Mouse (Mus musculus) limb, embryonic 10.5 days (tissue): Measurements from ENCODE around the gene Cdc25b. TPM values are rescaled to one million over a fixed set of nuclear protein-coding genes. Genes with fewer than 3 reads are reported as not detected.

ENCODE experiments used
- DNase-seq: peaks from one replicate; pipeline ENCODE4 v3.0.0-alpha.2; 2017; ENCODE audit warnings: low spot score
- H3K27ac ChIP-seq: fragments of 300-500 bp; sonication (generic); 2 replicates; pipeline ENCODE4 v1.5.1; 2016; ENCODE audit warnings: mild to moderate bottlenecking
- H3K27me3 ChIP-seq: fragments of 300-500 bp; sonication (generic); 2 replicates; pipeline ENCODE4 v1.6.1; 2016; ENCODE audit warnings: low read depth, mild to moderate bottlenecking; ENCODE audit not compliant: poor library complexity, severe bottlenecking
- H3K36me3 ChIP-seq: fragments of 300-500 bp; sonication (generic); 2 replicates; pipeline ENCODE4 v1.6.1; 2016; ENCODE audit warnings: mild to moderate bottlenecking, moderate library complexity
- H3K4me1 ChIP-seq: fragments of 300-500 bp; sonication (generic); 2 replicates; pipeline ENCODE4 v1.6.1; 2016
- H3K4me3 ChIP-seq: fragments of 300-500 bp; sonication (generic); 2 replicates; pipeline ENCODE4 v1.5.1; 2016; ENCODE audit warnings: mild to moderate bottlenecking, moderate library complexity
- H3K9me3 ChIP-seq: fragments of 300-500 bp; sonication (generic); replicated peaks from 2 replicates; pipeline ENCODE4 v1.6.1; 2016; ENCODE audit warnings: mild to moderate bottlenecking
- WGBS: fragments of 180-500 bp; shearing (Covaris S2); methylation state at CpG from one replicate; pipeline ENCODE4 v1.1.7; 2016; 5-methylcytosine and 5-hydroxymethylcytosine counted together
- polyA plus RNA-seq: library from polyadenylated mRNA; unstranded; fragments of >200 nt; fragmentation: Nextera tagmentation; extraction: Ambion mirVana; gene quantifications from 2 replicates; pipeline ENCODE4 v1.2.1, GENCODE M21; 2016

The Cdc25b gene
- polyA plus RNA-seq, 1 experiment from 2014 or later, result 47.4 TPM

DNA sequence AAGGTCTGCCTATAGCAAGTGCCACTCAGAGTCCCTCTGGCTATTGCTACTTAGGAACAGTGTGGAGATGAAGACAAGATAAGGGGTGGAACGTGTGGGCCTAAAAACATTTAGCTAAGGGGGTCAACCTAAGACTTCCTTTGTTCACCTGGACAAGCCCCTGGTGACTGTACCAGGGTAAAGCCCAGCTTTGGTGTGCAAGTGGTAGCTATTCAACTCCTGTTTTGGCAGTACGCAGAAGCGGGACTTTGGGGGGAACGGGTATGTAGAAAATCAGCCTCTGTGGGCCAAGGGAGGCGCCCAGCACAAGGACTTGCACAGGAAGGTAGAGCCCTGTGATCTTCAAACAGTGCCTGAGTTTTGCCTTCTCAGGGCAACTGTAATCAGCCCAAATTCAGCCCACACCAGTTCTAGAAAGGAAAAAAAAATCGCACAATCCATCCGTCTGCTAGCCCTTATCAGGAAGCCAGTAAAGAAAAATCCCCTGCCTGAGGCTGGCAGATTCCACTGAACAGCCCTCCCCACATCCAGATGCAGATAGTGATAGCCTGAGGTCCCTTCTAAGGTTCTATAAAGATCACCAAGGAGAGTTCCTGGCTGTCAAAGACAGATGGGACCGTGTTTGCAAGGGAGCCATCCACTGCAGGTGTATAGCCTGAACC lies 18.9 kb downstream of the Cdc25b start:
- WGBS, result 87% methylated on average over 8 of the region's 8 CpGs
- Histone ChIP-seq H3K36me3 (0 out of 2 replicates have a peak, but pooled peaks cover 6% of the 10 kb centered on the region), H3K27ac (no peak overlapping the region), H3K9me3 (no peaks in the 10 kb centered on the region), H3K27me3 (no peaks in the 10 kb centered on the region), H3K4me1 (peaks cover 15% of the 10 kb centered on the region), H3K4me3 (no peak overlapping the region)
- no peak for DNase-seq

DNA sequence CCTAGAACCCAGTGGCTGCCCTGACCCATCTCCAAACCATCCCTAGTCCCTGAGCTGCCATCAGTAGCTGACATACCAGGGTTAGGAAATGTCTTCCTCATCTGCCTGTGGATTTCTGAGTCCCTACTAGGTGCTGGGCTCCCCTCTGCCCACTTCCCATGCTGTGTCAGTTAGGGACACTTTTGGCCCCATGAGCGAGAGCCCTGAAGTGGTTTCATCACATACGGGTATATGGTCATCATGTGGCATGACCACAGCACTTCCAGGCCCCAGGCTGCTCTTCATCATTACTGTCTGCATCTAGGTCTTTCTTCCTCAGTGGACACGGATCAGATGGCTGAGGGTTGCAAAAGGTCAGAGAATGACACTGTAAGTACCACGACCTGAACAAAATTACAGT lies 20.0 kb downstream of the Cdc25b start, which contains the start of gene Ap5s1:
Ap5s1 (plus strand) TSS at position 301 of the 400 bp plus-strand sequence.
- Histone ChIP-seq H3K4me3 (no peak within 1 kb of the TSS), H3K4me1 (peaks cover 23% of the 10 kb centered on the region), H3K9me3 (no peaks in the 10 kb centered on the region), H3K27me3 (no peaks in the 10 kb centered on the region), H3K36me3 (no peaks in the 10 kb centered on the region), H3K27ac (no peak within 1 kb of the TSS)
- 81% methylated on average over 4 of the region's 4 CpGs for WGBS
- no peak for DNase-seq

DNA sequence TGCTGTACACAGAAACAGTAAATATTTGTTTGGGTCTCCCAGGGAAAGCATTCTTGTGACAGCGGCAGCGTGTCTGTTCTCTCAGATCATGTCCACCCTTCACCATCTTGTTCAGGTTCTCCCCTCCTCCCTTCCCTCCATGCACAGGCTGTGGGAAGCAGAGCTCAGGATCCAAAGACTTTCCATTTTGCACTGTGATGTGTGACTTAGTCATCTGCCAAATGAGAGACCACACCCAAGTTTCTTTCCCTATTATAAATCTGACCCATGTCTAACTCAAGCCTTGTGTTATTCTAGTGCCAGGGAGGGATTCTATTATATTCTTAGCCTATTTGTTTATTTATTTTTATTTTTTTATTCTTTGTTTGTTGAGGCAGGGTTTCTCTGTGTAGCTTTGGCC lies 21.6 kb downstream of the Cdc25b start:
- DNase-seq, result no peak
- Histone ChIP-seq H3K36me3 (peaks cover 11% of the 10 kb centered on the region), H3K9me3 (no peaks in the 10 kb centered on the region), H3K27me3 (no peaks in the 10 kb centered on the region), H3K4me3 (no peak overlapping the region), H3K27ac (no peak overlapping the region), H3K4me1 (peaks cover 23% of the 10 kb centered on the region)
- 93% methylated on average over 2 of the region's 2 CpGs for WGBS

DNA sequence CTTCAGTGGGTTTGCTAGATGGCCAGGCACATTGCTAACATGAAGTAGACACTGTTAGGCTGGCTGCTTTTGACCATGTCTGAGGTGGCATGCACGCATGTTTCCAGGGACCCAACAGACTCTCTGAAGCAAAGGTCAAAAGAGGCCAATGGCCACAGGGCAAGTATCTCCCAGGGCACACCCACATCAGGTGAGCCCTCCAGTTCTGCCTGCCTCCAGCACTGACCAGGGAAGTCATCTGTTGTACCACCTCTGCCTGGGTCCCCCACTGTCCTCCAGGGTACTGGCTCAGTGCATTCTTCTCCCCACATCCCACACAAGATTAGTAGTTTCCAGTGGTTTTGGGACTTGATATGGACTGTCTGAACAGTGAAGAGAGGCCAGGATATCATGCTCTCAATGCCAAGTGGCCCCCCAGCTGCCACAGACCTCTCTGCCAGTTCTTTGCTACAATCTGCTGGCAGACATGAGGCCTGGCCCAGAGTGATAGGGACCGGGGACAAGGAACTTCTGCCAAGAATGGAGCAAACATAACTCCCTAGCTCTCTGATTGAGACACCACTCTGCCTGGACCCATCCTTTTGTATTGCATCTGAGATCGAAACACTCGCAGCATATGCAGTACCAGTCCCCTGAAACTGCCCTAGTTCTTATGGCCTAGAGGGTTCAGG lies 22.5 kb downstream of the Cdc25b start:
- Histone ChIP-seq H3K4me1 (peaks cover 23% of the 10 kb centered on the region), H3K4me3 (peak overlapping the region; percentile 65), H3K27me3 (no peaks in the 10 kb centered on the region), H3K27ac (peak overlapping the region; percentile 91), H3K9me3 (no peaks in the 10 kb centered on the region), H3K36me3 (peaks cover 11% of the 10 kb centered on the region)
- WGBS, result 72% methylated on average over 4 of the region's 4 CpGs
- DNase-seq, result no peak

DNA sequence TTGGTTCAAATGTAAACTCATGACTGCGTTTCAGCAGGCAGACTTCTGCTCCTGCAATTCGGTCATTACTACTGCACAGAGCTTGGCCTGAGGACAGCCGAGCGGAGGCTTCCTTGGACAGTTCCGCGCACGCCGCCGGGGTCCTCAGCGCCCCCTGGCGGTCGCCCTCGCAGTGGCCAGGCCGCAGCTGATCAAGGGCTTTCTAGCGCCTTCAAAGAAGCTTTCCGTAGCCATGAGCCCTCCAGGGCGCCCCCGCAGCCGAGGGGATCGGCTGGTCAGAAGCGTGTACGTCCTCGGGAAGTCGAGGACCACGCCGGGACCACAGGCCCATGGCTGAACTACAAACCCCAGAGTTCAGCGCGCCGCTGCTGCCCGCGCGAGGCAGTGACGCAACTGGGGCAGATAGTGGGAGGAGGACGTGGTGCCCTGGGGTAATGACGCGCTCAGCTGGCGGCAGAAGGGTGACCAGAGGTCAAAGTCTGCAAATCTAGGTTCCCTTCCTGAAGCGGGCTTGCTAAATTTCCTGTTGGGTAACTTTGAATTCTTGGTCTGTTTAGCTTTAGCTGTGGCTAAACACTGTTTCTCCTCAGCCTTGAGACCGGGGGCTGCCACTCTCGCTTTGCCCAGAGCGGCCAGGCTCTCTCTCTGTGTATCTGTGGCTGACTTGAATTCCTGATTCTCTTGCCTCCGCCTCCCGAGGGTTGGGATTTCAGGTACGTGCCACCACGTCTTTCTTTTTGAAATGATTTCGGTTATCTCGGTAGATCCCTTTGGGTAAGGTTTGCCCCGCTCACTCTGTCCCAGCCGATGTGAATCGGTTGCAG lies 23.4 kb downstream of the Cdc25b start:
- Histone ChIP-seq H3K36me3 (peaks cover 11% of the 10 kb centered on the region), H3K4me3 (peak overlapping the region; percentile 65), H3K9me3 (no peaks in the 10 kb centered on the region), H3K4me1 (peaks cover 19% of the 10 kb centered on the region), H3K27me3 (no peaks in the 10 kb centered on the region), H3K27ac (peak overlapping the region; percentile 91)
- DNase-seq, result peak; percentile 97
- WGBS, result 2% methylated on average over 50 of the region's 50 CpGs

DNA sequence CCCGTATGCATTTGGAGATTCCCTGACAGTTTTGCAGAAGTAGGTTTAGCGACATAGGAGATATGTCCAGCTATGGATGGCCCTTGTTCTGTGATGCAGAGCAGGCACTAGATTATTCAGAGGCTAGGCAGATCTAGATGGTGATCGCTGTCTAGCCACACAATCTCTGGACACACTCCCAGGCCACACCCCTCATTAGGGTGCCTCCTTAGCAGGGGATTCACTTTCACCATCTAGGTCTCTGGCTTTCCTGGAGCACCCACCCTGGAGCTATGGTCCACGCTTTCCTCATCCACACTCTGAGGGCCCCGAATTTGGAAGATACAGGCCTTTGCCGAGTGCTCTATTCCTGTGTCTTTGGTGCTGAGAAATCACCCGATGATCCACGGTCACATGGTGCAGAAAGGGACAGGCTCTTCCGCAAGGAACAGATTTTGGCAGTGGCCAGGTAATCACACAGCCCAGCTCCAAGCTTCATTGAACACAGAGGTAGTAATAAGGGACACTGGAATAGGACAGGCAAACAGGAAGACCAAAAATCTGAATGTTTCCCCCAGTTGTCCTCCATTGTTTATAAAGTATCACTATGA lies 24.4 kb downstream of the Cdc25b start:
- H3K36me3 ChIP-seq, result peaks cover 11% of the 10 kb centered on the region
- H3K4me3 ChIP-seq, result peak overlapping the region; percentile 65
- H3K4me1 ChIP-seq, result peaks cover 19% of the 10 kb centered on the region
- 79% methylated on average over 9 of the region's 9 CpGs for WGBS
- no peaks in the 10 kb centered on the region for H3K27me3 ChIP-seq
- no peak for DNase-seq
- no peaks in the 10 kb centered on the region for H3K9me3 ChIP-seq
- no peak overlapping the region for H3K27ac ChIP-seq

DNA sequence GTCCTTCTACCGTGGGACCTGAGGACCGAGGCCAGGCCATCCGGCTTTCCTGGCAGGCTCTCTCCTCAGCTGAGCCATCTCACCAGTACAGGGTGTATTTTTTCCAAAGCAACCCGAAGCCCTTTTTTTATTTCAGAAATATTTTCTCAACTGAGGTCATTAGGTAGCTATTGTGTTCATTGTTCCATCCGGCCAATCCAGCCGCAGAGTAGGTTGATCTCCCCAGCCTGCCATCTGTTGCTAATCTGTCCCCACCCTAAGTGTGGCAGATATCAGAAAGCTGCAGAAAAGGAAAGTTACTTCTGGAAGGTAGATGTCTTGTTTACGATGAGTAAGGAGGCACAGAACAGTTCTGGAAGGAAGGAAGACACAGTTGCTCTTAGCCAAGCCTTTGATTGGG lies 27.0 kb downstream of the Cdc25b start:
- peaks cover 11% of the 10 kb centered on the region for H3K36me3 ChIP-seq
- 91% methylated on average over 7 of the region's 7 CpGs for WGBS

DNA sequence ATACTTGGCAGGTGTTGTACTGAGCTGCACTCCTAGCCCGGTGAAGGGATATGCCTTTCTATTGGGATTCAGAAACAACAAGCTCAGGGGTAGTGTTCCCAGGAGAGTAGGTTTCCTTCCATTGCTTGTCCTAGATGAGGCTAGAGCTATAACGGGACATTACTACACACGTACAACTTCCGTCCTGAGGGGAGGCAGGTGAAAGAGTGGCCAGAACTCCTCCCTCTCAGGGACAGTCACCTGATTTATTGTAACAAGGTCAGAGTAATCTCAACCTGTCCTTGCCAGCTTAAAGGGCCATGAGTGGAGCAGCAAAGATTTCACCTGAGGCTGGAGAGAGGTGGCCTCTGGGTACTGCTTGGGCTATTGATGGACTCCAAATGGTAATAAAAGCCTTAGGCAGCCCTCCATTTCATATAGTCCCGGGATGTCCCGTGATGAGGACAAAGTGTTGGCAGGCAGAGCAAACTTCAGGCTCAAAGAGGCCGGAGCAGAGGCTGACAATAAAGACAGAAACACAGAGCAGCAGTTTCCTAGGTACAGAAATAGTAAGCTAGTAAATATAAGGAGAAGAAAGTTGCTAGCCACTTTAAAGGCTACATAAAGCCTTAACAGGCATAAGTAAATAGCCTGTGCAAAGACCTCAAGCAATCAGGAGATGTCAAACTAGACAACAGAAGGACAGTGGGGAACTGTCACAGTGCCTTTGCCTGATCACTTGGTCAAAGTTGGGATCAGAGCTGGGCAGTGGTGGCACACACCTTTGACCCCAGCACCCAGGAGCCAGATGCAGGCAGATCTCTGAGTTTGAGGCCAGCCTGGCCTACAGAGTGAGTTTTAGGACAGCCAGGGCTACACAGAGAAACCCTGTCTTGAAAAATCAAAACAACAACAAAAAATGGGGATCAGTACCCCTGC lies 29.5 kb downstream of the Cdc25b start:
- Histone ChIP-seq H3K4me3 (no peak overlapping the region), H3K36me3 (peaks cover 11% of the 10 kb centered on the region), H3K9me3 (no peaks in the 10 kb centered on the region), H3K27ac (no peak overlapping the region), H3K27me3 (no peaks in the 10 kb centered on the region), H3K4me1 (peaks cover 2% of the 10 kb centered on the region)
- no peak for DNase-seq
- 88% methylated on average over 7 of the region's 7 CpGs for WGBS

More for the DNA sequence above, 27.0 kb downstream of the Cdc25b start:
- 0 out of 2 replicates have a peak overlapping the region, but pooled peaks have one; percentile 42 for H3K27ac ChIP-seq
- H3K4me1 ChIP-seq, result peaks cover 19% of the 10 kb centered on the region
- H3K4me3 ChIP-seq, result no peak overlapping the region
- H3K27me3 ChIP-seq, result no peaks in the 10 kb centered on the region
- no peaks in the 10 kb centered on the region for H3K9me3 ChIP-seq
- no peak for DNase-seq

DNA sequence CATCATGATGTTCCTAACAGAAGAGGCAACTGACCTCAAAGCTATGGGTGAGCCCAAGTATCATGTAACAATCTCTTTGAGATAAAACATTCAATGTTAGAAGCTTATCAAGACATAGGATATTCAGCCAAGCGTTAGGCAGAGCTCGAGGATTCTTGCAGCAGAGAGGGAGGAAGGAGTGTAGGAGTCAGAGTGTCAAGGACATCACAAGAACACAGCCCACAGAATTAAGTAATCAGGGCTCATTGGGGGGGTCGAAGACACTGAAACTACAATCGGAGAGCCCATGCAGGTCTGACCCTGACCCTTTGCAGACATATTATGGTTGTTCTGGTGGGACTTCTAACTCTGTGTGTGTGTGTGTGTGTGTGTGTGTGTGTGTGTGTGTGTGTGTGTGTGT lies 33.3 kb downstream of the Cdc25b start:
- Histone ChIP-seq H3K4me1 (no peaks in the 10 kb centered on the region), H3K36me3 (no peaks in the 10 kb centered on the region), H3K27me3 (no peaks in the 10 kb centered on the region), H3K9me3 (no peaks in the 10 kb centered on the region), H3K27ac (no peak overlapping the region), H3K4me3 (no peak overlapping the region)
- WGBS, result 83% methylated on average over 4 of the region's 4 CpGs
- no peak for DNase-seq

DNA sequence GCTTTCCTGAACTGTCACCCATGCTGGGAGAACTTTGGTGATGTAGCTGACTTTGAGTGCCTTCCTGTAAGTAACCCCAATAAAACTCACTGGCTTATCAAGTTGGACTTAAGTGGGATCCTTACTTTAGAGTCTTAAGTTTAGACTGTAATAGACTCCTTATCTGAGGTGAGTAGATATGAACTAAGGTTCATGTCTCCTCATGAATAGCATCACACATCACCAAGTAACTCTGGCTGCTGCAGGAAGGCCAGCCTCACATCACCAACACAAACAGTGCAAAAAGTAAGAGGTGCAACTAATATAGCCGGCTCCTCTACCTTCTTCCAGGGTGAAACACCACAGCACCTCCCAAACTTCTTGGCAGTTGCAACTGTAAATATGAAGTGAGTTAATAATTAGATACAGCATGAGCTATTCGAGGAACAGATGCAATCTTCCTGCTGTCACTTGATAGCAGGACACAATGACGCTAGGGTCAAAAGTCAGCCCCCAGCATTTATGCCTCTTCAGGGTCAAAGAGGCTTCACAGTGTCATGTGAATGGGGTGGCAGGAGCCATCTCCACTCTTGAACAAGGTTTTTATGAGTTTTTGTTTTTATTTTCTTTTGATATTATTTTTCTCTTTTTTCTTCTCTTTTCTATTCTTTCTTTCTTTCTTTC lies 35.2 kb downstream of the Cdc25b start:
- Histone ChIP-seq H3K27ac (no peak overlapping the region), H3K36me3 (no peaks in the 10 kb centered on the region), H3K4me1 (no peaks in the 10 kb centered on the region), H3K9me3 (no peaks in the 10 kb centered on the region), H3K27me3 (no peaks in the 10 kb centered on the region), H3K4me3 (no peak overlapping the region)
- WGBS, result 85% methylated on average over 3 of the region's 3 CpGs
- DNase-seq, result no peak

DNA sequence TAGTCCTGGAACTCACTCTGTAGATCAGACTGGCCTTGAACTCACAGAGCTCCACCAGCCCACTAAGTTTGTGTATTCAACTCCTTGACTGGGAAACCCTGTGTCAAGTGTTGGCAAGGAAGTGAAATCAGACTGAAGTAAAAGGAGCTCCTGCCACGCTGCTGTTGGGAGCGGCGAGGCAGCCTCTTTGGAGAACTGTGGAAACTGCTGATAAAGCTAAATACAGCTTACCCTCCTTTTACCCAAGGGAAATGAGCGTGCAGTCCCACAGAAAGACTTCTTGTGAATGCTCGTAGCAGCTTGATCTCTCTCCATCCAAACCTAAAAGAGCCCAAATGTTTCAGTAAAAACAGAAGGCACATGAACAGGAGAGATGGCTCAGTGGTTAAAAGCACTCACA lies 35.8 kb downstream of the Cdc25b start:
- Histone ChIP-seq H3K9me3 (no peaks in the 10 kb centered on the region), H3K27me3 (no peaks in the 10 kb centered on the region), H3K36me3 (no peaks in the 10 kb centered on the region), H3K4me1 (no peaks in the 10 kb centered on the region), H3K4me3 (no peak overlapping the region), H3K27ac (no peak overlapping the region)
- WGBS, result 76% methylated on average over 5 of the region's 5 CpGs
- no peak for DNase-seq
